Mouse (Mus musculus) kidney, postnatal 10 days (tissue): ENCODE results near the gene Gc.

Source experiments
- DNase-seq: peaks from one replicate; pipeline ENCODE4 v3.0.0; 2021; ENCODE audit warnings: mixed read lengths

Gc gene

DNA sequence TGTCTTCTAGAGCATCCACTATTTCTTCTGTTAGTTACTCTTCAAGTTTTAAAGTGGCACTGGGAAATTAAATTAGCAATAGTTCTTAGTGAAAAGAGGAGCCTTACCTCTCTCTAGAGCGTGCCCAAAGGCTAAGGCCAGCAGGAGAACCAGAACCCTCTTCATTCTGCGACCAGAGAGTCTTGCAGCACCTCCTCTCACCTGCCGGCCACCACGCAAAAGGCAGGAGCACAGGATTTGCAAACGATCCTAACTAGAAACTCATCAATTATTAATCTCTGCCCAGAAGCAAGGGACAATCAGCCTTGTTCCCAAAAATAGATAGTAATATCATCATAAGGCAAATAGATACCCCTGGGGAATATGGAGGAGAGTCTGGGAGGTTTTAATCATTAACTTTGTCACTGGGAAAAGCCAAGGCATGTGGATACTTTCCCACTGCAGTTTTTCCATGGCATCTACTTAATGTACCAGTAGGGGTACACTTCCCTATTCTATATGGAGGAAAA lies at the start of gene Gc:
Gene Gc (minus strand): TSS at position 345 of the 509 bp plus-strand sequence.
- no peak for DNase-seq

DNA sequence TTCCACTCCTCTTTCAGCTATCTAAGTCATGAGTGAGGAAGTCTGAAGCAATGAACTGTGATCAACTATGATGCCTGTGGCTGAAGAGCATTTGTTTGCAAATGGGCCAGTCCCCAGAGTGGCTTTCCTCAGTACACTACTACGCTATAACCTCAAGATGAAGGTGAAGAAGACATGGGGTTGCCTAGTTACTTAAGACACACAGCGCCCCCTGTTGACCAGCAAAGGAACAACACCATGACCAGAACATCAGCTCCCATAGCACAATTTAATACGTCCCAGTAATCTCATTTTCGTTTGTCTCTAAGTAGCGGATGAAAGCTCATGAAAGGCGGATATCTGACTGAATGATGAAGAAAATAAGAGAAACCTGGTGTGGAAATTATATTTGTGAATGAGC lies 42.5 kb upstream of the Gc start:
- peak; percentile 33 for DNase-seq

DNA sequence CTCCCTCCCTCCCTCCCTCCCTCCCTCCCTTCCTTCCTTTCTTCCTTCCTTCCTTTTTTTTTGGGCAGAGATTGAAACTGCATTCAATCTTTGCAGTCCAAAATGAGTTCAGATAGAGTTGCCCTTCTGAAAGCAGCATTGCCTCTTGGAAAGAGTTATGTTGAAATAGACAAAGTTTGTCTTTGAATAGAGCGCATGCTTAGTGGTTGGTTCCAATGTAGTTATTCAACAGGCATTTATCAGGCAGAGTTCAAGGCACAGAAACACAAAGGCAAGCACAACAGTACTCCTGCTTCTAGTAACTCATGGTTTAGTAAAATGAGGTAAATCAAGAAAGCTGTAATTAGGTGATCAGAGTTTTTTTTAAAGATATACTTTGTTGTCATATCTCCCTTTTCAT lies 34.9 kb upstream of the Gc start:
- no peak for DNase-seq

DNA sequence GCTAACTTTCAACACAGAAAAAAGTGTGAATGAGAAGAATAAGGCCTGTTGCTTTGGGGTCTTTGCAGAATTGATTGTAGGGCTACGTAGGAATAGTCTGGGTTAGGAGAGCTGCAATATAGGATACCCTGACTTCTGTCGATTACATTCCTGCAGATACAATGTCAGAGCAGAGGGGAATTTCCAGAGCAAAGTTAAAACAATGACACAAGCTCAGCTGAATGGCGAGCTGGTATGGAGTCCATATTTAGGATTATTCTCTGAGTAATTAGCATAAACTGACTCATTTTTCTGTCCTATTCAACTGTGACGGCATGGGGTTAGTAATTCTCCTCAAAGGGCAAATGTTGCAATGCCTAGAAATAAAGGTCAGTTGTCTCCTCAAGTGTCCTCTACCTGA lies 12.8 kb upstream of the Gc start:
- no peak for DNase-seq

DNA sequence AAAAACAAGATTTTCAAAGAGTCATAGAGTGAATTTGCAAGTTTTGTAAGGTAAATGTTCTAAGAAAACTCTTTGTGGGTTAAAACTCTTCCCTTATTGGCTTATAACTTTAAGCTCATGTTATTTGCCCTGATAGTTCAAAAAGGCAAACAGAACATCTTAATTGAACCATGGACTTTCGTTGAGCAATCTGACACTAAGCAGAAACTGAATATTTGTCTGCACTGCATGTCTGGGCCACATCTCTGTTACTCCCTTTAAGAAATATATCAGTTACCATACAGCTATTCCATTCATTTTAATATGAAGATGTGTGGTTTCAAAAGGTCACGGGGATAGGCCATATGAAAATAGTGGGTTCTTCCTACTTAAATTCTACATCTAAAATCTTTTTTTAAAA lies 10.2 kb upstream of the Gc start:
- DNase-seq: no peak

DNA sequence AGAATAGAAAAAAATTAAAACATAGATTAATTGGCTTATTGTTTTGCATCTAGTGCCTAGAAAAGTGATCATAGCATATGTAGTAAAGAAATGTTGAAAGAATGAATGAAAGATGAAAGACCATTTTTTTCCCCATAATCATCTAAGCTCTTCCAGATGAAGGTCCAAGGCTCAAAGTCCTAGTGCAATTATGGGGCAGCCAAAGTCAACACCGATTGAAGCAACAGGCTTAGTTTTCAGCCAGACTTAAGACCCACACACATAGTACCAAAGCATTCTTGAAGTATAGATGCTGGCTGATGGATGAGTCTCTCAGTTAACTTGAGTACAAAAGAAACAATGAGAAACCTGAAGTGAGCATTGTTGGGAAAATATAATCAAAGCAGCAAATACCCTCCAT lies 9.3 kb upstream of the Gc start:
- no peak for DNase-seq

DNA sequence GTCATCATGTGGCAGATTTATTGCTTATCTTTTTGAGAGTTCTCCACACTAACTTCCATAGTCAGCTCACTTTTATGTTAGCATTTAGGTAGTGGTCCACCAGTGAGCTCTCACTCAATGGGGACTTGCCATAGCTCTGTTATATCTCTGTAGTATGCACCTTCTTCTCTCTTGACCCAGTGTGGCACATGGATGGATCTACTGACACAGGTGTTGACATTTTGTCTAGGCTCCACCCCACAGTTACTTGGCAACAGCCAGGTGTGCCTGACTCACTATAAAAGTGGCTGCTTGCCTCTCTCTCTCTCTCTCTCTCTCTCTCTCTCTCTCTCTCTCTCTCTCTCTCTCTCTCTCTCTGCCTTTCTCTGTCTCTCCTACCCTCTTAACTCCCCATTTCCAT lies 8.6 kb upstream of the Gc start:
- DNase-seq: no peak

DNA sequence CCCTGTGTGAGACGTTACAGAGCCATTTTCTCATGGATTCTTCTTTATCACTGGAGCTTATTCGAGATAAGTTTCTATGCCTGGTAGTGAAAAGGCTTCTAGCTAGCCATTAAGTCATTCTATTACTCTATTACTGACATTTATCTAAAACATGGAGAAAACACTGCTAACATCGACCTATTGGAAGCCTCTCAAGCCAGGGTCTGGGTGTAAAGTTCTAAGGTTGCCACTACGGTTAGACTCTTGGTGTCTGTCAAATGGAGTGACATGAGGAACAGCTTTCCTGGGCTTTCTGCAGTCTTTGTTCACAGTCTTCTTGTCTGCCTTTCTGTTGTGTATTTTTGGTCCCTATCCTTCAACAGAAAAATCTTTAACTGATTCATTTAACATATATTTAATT lies 4.1 kb upstream of the Gc start:
- DNase-seq: no peak

DNA sequence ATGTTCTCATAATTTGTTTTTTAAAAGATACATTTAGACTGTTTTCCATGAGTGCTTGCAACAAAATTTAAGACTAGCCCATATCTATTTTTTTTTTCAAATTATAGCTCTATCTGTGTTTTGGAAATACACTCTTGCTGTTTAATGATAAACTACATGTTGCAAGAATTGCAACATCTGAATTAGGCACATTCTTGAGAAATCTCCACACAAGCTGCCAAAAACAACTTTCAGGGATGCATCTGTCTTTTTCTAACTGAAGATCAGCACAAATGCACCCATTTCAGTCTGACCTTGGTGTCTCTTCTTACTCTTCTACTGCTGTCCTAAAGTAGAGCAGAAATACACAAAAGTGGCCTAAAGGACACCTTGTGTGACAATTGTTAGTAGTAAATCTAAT lies 1.9 kb upstream of the Gc start:
- DNase-seq: no peak

DNA sequence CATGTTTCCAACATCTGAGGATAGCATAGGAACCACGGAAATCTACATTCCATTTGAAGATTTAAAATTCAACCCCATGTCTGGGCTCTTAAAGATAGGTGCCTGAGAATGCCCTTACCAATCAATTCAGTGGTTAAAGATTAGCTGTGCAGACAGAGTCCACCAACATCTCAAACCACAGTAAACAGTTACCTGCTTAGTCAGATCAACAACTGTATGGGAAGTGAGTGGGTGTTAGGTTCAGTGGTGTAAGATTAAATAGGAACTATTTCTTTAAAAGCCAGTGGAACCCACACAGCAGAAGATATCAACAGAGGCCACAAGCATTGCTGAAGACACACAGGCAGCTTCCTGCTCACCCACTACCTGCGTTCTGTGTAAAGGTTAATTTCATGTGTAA lies 1.3 kb upstream of the Gc start:
- no peak for DNase-seq

DNA sequence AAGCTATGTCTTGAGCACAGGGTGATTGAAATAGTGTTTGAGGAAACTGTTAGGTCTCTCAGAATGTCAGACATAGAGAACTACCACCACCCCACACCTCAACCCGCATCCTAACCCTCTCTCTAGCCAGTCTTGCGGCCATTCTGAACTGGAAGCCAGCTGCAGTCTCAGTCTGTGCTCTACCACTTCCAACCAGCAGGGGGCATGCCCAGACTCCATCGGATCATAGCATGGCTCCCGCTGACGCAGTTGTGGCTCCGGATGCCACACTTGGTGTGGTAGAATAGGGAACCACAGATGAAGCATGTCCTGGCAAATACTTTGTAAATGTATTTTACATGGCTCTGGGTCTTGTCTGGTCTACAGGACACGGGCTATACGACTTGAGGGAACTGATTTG lies 2.2 kb downstream of the Gc start:
- DNase-seq: peak; percentile 47

DNA sequence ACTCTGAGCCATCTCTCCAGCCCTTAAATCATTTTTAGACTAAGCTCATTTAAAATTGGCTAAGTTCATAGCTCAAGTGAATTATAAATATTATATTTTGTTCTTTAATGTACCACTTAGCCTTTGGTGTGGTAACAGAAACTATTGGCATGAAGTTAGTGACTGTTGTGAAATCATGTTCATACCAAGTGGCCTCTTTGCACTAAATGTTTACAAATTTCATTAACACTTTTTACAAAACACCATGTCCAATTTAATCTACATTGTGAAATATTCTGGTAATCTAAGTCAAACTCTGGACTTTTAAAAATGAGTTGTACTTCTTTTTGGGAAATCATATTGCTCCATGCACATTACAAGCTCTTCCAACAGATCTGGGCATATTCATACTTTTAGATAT lies 6.9 kb downstream of the Gc start:
- DNase-seq: no peak

DNA sequence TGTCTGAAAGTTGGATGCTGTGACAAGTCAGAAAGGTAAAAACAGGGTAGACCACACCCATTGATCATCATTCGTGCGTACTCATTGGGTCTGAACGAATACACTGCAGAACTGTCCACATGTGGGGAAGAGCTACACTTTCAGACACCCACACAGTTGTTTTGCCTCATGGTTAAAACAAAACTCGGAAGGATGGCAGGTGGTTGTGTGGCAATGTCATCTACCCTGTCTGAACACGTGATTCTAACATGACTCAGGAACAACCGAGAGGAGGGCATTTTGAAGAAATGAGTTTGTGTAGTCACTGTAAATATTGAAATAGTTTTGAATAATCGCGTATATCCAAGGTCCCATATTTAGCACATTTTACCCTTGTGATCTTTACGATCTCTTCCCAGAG lies 8.4 kb downstream of the Gc start:
- DNase-seq: no peak

DNA sequence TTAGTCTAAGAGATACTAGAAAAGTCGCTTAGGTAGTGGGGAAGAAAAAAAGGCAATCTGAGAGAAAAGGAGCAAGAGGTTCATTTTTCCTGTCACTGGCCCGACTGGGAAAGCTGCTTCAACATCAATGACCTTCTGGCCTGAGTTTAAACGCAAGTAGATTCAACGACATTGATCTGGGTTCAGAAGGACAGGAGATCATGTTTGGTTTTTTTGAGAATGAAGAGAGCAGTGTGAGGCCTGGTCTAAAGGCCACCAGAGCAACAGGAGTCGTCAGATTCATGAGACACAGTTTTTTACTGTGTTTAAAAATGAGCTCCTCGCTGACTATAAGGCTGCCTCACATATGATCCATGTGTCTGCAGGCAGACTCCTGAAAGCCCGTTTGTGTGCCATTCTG lies 9.7 kb downstream of the Gc start:
- DNase-seq: no peak

DNA sequence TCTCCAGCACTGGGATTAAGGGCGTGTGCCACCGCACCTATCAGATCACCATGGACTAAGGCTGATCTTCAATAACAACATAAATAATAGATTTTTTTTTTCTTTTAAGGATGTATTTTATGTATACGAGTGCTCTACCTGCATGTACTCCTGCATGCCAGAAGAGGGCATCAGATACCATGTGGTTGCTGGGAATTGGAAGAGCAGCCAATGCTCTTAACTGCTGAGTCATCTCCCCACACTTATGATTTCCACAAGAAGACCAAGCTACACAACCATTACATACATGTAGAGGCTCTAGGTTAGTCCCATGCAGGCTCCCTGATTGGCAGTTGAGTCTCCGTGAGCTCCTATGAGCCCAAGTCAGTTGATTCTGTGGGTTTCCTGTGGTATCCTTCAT lies 13.3 kb downstream of the Gc start:
- DNase-seq: no peak

DNA sequence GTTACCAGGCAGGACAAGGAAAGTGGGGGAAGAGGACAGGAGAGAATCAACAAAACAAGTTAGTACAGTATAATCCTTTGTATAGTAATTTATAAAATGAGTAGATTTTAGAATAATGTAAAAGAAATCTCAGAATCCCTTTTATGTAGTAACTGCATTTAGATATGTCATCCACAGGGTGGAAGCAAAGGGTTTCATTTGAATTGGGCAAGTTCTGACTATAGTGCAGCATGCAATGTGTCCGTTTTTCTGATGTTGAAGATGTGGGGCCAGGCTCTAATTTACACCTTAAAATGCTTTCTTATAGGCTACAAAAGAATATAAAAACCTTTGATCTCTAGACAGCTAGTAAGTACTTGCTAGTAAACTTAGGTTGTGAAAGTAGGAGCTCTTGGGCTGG lies 46.2 kb downstream of the Gc start:
- no peak for DNase-seq

DNA sequence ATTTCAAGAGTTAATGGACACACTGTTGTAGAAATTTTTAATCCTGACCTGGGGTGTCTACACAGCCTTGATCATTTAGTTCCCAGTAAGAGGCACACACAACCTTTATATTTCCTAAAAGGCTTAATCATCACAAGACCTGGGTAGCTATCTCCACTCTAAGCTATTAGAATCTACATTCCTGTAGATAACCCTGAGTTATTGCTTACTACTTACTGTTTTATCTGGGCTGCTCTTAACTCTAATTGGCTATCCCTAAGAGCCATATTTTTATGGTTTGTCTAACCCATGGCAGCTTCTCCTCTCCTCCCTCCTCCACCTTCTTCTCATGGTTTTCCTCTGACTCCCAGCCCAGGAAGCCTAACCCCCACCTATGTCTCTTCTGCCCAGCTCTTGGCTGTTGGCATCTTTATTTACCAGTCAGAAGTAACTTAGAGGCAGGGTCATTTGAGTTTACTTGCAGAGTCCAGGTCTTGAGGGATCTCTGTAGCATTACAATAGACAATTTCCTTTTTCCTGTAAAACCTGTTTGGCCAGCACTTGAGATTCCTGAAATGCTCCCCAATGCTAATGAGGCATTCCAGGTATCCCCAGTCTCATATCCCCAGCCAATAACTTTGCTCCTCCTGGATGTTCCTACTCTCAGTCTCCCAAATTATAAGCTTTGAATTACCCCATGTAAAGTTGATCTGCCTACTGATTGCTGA lies 50.2 kb downstream of the Gc start:
- no peak for DNase-seq

DNA sequence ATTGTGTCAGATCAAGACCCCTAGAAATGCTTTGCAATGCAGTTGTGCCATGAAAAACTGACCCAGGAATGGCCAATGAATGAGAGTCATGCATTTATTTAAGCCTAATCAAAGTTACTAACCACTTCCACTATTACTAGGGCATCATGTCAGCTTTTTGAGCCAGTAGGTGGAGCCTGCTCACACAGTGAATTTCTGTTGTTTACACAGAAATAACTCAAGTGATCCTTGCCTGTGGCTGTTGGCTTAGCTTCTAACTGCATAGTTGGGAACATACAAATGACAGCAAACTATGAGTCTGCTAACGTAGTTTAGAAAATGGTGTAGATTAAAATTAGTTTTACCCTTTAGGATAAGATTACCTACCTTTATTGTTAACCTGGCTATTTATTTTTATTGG lies 52.6 kb downstream of the Gc start:
- no peak for DNase-seq

DNA sequence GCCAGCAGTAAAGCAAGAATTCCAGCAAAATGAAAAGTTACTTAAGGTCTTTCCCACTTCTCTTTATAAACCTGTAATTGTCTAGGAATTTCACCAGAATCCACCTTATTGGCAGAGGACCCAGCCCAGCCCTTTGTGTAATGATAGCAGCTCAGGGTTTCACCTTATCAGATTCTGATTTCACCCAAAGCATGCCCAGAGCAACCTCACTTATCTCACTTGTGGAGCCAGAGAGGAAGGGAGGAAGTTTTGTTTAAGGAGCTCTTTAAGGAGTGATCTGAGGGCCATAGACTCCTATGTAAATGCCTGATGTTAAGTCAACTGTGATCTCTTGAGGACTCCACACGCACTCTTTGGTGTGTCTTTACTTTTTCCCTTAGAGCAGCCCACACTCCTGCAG lies 67.3 kb downstream of the Gc start:
- DNase-seq: no peak

DNA sequence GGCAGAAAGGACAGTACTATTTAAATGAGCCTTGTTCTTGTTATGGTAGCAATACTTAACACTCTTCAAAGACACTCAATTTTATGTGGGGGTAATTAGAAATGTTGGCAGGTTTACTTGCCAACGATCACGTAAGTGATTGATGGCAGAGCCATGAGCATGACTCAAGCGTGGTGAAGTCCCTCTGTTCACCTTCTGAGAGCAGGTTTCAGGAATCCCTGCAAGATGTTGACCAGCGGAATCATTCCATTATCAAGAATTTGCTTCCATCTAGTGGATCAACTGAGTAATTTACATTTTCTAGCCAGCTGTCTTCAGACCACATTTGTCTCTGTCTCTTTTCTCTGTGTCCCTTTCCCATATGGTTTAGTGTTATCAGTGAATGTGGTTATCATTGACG lies 73.5 kb downstream of the Gc start:
- DNase-seq: no peak

DNA sequence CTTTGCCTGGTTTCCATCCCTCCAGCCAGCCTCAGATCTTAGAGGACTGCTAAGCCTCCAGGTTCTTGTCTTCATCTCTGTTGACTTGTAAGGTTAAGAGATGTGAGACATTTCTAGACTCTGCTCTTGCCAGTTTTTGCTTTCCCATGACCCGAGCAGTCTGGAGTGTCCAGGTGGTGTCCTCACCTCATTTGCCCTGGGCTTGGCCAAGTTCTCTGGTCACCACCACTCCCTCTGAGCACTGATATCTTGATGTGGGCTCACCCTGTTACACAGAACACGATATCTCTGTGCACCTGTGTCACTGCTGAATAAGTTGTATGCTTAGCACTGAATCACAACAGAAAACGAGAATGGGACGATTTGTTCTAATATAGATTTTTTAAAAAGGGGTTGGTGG lies 76.4 kb downstream of the Gc start:
- no peak for DNase-seq

DNA sequence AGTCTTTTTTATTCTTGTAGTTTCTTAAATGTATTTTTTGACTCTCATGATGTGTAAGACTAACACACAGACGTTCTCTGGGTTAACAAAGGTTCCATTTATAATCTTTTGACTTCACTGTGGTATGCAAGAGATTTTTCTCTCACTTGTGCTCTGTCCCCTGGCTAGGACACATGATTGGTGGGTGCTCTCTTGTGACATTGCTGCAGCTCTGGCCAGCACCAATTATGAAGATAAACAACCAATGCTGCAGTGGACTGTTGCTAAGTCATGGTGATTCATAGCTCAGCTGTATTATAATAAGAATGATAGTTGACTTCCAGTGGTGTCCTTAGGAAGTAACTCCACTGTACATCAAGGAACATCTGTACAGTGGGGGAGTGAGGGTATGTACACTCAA lies 87.6 kb downstream of the Gc start:
- peak; percentile 22 for DNase-seq

DNA sequence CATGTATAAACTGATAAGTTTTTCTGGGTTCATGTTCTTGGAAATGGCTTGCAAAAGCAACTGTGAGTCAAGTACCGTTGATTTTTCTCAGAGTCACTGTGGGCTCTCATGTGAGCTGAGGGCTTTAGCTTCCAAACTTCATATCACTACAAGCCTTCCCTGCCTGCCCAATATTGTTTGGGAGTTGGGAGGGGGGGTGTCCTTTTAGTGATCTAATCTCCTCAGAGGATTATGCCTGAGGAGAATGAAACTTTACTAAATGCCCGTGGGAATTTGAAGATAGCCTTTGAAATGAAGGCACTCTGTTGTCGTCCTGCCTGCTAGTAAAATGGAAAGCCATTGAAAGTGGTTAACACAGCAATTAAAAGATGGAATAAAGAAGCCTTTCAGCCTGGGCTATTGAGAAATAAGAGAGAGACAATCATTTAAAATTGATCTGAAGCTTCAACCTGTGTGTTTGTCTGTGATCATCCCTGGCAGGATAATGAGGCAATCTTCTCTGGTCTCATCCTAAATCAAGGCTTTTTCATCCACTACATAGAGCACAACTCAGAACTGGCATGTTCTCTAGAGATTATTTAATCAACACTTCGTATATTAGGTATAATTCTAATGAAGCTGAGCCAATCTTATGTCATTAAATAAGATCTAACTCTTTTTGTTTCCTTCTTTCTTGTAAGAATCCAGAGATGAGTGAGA lies 89.5 kb downstream of the Gc start:
- no peak for DNase-seq
